Mouse (Mus musculus): ENCODE results near the gene Mrto4. TPM values are rescaled to one million over a fixed set of nuclear protein-coding genes. Genes with fewer than 3 reads are reported as not detected.

The Mrto4 gene
- polyA plus RNA-seq, 1 experiment from 2014 or later, result 36.1 TPM

DNA sequence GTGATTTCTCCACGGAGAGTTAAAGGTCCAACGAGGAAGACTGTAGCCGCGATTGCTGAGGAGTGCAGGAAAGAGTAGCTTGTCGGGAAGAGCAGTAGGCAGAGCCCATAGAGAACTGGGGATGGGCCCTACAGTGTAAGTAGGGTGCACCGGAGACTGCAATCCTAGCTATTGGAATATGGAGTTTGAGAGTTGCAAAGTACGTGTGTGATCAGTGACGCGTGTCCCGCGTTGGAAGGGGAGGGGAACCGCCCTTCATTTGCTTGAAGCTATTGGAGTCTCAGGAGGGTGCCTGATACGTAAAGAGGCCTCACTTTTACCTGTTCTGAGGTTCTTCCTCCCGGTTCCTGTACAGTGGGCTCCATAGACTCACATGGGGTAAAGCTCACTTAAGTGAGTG lies 40.7 kb downstream of the Mrto4 start:
- Histone ChIP-seq H3K27me3 (replicated peaks; ENCODE audit: insufficient read depth, low read length) (no peaks in the 10 kb centered on the region), H3K9ac (replicated peaks; ENCODE audit: low read depth) (0 out of 2 replicates have a peak overlapping the region, but pooled peaks have one; percentile 8), H3K4me2 (replicated peaks; ENCODE audit: low read depth, low read length) (peak overlapping the region; percentile 94), H3K4me3 (ENCODE audit: low read depth, low read length) (peak overlapping the region; percentile 81), H3K9me3 (ENCODE audit: low read length) (no peaks in the 10 kb centered on the region), H3K36me3 (ENCODE audit: insufficient read depth, low read length) (0 out of 2 replicates have a peak, but pooled peaks cover 6% of the 10 kb centered on the region), H3K27ac (ENCODE audit: low read length) (no peak overlapping the region), H3K4me1 (ENCODE audit: insufficient read depth, low read depth, low read length) (peaks cover 7% of the 10 kb centered on the region; the same call in 1 of the 2 replicates)
- TF ChIP-seq EP300 (IDR thresholded peaks at IDR 0.05), result no peak
- TF ChIP-seq CTCF (IDR thresholded peaks at IDR 0.05), result no peak
- WGBS, result 18% methylated on average over 14 of the region's 14 CpGs
- ATAC-seq (no peak), DNase-seq (ENCODE audit: low spot score) (no peak)

DNA sequence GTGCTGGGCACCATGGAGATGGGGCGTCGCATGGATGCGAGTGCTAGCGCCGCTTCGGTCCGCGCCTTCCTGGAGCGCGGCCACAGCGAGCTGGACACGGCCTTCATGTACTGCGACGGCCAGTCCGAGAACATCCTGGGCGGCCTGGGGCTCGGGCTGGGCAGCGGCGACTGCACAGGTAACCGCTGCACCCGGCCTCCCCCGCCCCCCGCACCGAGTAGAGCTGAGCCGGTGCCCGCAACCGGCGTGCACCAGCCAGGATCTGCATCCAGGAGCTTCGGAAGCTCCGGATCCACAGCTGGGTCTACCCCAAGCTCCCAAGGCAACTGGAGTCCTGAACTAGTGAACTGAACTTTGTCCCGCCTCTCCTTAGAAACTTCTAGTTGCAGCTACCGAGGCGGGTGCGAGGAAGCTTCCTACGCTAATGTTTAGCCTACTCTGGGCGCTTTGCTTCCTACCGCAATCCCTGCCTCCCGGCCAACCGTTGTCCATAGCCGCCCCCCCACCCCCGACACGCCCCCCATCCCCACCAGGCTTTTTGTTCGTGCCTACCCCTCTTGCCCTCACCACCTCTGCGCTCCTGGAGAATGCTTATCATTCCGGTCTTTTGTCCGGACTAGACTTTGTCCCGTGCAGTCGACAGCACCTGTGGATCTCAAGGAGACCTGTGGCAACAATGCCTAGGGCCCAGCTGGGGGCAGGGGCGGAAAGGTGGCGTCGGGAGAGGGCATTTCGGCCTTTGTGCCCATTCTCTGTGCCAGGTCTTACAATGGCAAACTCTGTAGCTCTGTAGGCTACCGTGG lies 41.3 kb downstream of the Mrto4 start:
- no peak for DNase-seq (ENCODE audit: low spot score)
- Histone ChIP-seq H3K4me2 (replicated peaks; ENCODE audit: low read depth, low read length) (peak overlapping the region; percentile 94), H3K4me1 (ENCODE audit: insufficient read depth, low read depth, low read length) (peaks cover 7% of the 10 kb centered on the region; the same call in 1 of the 2 replicates), H3K9ac (replicated peaks; ENCODE audit: low read depth) (peak overlapping the region; percentile 75), H3K9me3 (ENCODE audit: low read length) (no peaks in the 10 kb centered on the region), H3K36me3 (ENCODE audit: insufficient read depth, low read length) (0 out of 2 replicates have a peak, but pooled peaks cover 6% of the 10 kb centered on the region), H3K4me3 (ENCODE audit: low read depth, low read length) (peak overlapping the region; percentile 81), H3K27ac (ENCODE audit: low read length) (peak overlapping the region; percentile 69), H3K27me3 (replicated peaks; ENCODE audit: insufficient read depth, low read length) (no peaks in the 10 kb centered on the region)
- ATAC-seq, result peak; percentile 74; the same call in 1 of the 2 replicates
- TF ChIP-seq CTCF (IDR thresholded peaks at IDR 0.05) (no peak), EP300 (IDR thresholded peaks at IDR 0.05) (no peak)
- 1% methylated on average over 49 of the region's 53 CpGs for WGBS

DNA sequence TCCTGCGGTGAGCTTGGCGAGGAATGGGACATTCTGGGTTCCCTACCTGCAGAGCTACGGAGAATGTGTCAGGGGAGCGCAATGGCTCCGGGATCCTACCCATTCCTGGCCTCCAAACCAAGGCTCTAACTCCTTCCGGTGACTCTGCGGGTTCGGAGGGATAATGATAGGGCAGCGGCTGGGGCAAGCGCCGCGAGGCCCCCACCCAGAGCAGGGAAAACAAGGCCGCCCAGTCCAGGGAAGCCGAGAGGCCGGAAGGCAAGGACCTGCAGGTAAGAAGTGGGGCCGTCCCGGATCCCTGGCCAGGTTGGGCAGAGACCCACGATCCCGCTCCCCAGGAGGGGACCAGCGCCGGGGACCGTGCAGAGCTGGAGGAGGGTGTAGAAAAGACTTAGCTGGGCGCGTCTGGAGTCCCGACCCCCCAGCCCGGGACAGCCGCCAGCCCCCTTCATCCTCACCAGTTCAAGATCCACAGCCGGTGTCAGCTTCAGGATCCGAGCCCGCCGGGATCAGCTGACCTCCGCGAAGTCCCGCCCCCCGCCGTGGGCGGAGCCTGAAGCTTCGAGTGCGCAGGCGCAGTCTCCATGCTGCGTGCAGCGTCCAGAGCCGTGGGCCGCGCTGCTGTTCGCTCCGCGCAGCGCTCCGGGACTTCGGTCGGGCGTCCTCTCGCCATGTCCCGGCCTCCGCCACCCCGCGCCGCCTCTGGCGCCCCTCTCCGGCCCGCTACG lies 42.0 kb downstream of the Mrto4 start, which contains the start of the genes Pqlc2 and Akr7a5:
Pqlc2 (minus strand) TSS at position 538 of the 728 bp plus-strand sequence.
Akr7a5 (plus strand) TSS at position 574 of the 728 bp plus-strand sequence.
- 2% methylated on average over 53 of the region's 63 CpGs for WGBS
- H3K27ac ChIP-seq (ENCODE audit: low read length), result peak within 1 kb of the TSS; percentile 69
- H3K4me3 ChIP-seq (ENCODE audit: low read depth, low read length), result peak within 1 kb of the TSS; percentile 81
- no peaks in the 10 kb centered on the region for H3K9me3 ChIP-seq (ENCODE audit: low read length)
- ATAC-seq (peak; percentile 93), DNase-seq (ENCODE audit: low spot score) (peak; percentile 95)
- H3K4me1 ChIP-seq (ENCODE audit: insufficient read depth, low read depth, low read length), result peaks cover 7% of the 10 kb centered on the region; the same call in 1 of the 2 replicates
- no peak for TF ChIP-seq EP300 (IDR thresholded peaks at IDR 0.05)
- TF ChIP-seq CTCF (IDR thresholded peaks at IDR 0.05), result peak; percentile 40
- H3K4me2 ChIP-seq (replicated peaks; ENCODE audit: low read depth, low read length), result peak within 1 kb of the TSS; percentile 94
- 0 out of 2 replicates have a peak, but pooled peaks cover 6% of the 10 kb centered on the region for H3K36me3 ChIP-seq (ENCODE audit: insufficient read depth, low read length)
- H3K27me3 ChIP-seq (replicated peaks; ENCODE audit: insufficient read depth, low read length), result no peaks in the 10 kb centered on the region
- peak within 1 kb of the TSS; percentile 75 for H3K9ac ChIP-seq (replicated peaks; ENCODE audit: low read depth)

DNA sequence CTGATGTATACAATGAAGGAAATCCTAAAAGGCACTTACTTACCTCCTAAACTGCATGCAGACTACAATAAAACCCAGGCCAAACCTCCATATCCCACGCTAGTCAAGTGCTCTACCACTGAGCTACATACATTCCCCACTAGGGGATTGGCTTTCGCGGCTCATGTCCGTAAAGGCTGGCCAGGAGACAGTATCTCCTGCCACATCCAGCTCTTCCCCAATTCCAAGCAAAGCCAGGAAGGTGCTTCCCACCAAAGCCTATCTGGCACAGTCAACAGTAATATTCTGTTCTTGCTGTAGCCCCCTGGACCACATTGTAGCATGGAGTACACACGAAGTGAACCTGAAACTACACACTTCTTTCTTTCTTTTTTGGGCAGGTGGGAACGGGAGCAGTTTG lies 42.7 kb downstream of the Mrto4 start:
- H3K4me3 ChIP-seq (ENCODE audit: low read depth, low read length), result peak overlapping the region; percentile 81
- H3K27me3 ChIP-seq (replicated peaks; ENCODE audit: insufficient read depth, low read length), result no peaks in the 10 kb centered on the region
- H3K4me1 ChIP-seq (ENCODE audit: insufficient read depth, low read depth, low read length), result peaks cover 7% of the 10 kb centered on the region; the same call in 1 of the 2 replicates
- no peaks in the 10 kb centered on the region for H3K9me3 ChIP-seq (ENCODE audit: low read length)
- H3K9ac ChIP-seq (replicated peaks; ENCODE audit: low read depth), result peak overlapping the region; percentile 75; the same call in 1 of the 2 replicates
- peak overlapping the region; percentile 94 for H3K4me2 ChIP-seq (replicated peaks; ENCODE audit: low read depth, low read length)
- TF ChIP-seq CTCF (IDR thresholded peaks at IDR 0.05), result no peak; the same call in 1 of the 2 replicates
- TF ChIP-seq EP300 (IDR thresholded peaks at IDR 0.05), result no peak
- H3K27ac ChIP-seq (ENCODE audit: low read length), result peak overlapping the region; percentile 69; the same call in 1 of the 2 replicates
- DNase-seq (ENCODE audit: low spot score) (no peak), ATAC-seq (no peak)
- 25% methylated on average over 6 of the region's 6 CpGs for WGBS
- no peaks in the 10 kb centered on the region for H3K36me3 ChIP-seq (ENCODE audit: insufficient read depth, low read length)

DNA sequence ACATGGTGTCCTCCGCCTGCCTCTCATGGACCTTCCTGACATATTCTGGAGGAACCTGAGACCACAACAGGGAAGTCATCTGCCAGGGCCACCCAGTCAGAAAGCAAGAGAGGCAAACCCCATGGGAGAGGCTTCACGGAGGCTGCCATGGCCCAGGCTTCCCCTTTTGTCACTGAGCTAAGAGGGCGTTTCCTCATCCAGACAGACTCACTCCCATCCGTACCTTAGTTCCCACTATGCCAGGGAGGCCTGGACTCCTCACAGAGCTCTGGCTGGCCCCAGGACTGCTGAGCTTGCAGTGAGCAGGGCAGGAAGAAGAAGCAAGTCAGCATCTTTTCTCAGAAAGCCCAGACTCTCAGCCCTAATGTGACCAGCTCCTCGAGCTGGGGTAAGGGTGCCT lies 44.5 kb downstream of the Mrto4 start:
- no peak for TF ChIP-seq CTCF (IDR thresholded peaks at IDR 0.05)
- no peak for TF ChIP-seq EP300 (IDR thresholded peaks at IDR 0.05)
- Histone ChIP-seq H3K4me1 (ENCODE audit: insufficient read depth, low read depth, low read length) (peaks cover 7% of the 10 kb centered on the region; the same call in 1 of the 2 replicates), H3K4me3 (ENCODE audit: low read depth, low read length) (no peak overlapping the region), H3K27ac (ENCODE audit: low read length) (no peak overlapping the region), H3K27me3 (replicated peaks; ENCODE audit: insufficient read depth, low read length) (no peaks in the 10 kb centered on the region), H3K36me3 (ENCODE audit: insufficient read depth, low read length) (no peaks in the 10 kb centered on the region), H3K9ac (replicated peaks; ENCODE audit: low read depth) (no peak overlapping the region), H3K9me3 (ENCODE audit: low read length) (no peaks in the 10 kb centered on the region), H3K4me2 (replicated peaks; ENCODE audit: low read depth, low read length) (no peak overlapping the region)
- ATAC-seq (no peak), DNase-seq (ENCODE audit: low spot score) (no peak)
- WGBS, result 85% methylated on average over 5 of the region's 5 CpGs

DNA sequence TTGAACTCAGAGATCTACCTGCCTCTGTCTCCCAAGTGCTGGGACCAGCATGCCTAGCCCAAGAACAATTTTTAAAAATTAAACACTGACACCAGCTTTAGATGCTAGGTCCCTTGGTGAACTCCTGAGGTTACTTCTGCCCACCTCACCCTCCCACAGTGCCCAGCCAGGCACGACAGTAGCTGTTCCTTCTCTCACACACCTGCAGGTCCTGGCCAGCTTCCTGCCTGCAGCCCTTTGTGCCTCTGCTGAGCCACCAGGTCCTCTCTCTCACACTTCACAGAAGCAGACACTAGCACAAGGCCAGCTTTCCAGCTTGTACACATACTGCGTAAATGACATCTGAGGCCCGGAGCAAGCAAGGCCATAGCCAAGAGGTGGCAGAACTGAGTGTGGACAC lies 46.9 kb downstream of the Mrto4 start:
- no peaks in the 10 kb centered on the region for H3K9me3 ChIP-seq (ENCODE audit: low read length)
- peaks cover 5% of the 10 kb centered on the region; the same call in 1 of the 2 replicates for H3K36me3 ChIP-seq (ENCODE audit: insufficient read depth, low read length)
- no peaks in the 10 kb centered on the region for H3K27me3 ChIP-seq (replicated peaks; ENCODE audit: insufficient read depth, low read length)
- no peaks in the 10 kb centered on the region; the same call in 1 of the 2 replicates for H3K4me1 ChIP-seq (ENCODE audit: insufficient read depth, low read depth, low read length)
- DNase-seq (ENCODE audit: low spot score) (no peak), ATAC-seq (no peak)
- WGBS, result 92% methylated on average over 3 of the region's 3 CpGs
- no peak overlapping the region for H3K9ac ChIP-seq (replicated peaks; ENCODE audit: low read depth)
- H3K27ac ChIP-seq (ENCODE audit: low read length), result no peak overlapping the region
- H3K4me2 ChIP-seq (replicated peaks; ENCODE audit: low read depth, low read length), result no peak overlapping the region
- H3K4me3 ChIP-seq (ENCODE audit: low read depth, low read length), result no peak overlapping the region
- TF ChIP-seq EP300 (IDR thresholded peaks at IDR 0.05) (no peak), CTCF (IDR thresholded peaks at IDR 0.05) (no peak)
